Mouse (Mus musculus) cerebellum, adult 2 months (tissue): ENCODE data around the gene Galns.

Experiments used
- CTCF ChIP-seq: fragments of 200-500 bp; IDR thresholded peaks from 2 replicates; pipeline ENCODE4 v1.5.1; 2011; ENCODE audit warnings: low read depth, mild to moderate bottlenecking, control low read depth, low read length, moderate library complexity, borderline replicate concordance; ENCODE audit not compliant: insufficient read depth
- POLR2A ChIP-seq: fragments of 200-500 bp; IDR thresholded peaks from 2 replicates; pipeline ENCODE4 v1.6.1; 2011; ENCODE audit warnings: low read length, control low read depth, borderline replicate concordance; ENCODE audit not compliant: insufficient read depth

- TF ChIP-seq CTCF = no peak
- no peak for TF ChIP-seq POLR2A
Observed at GRCm38 (mm10) chr8:122571153-122571552, 40.1 kb downstream of the Galns start.
